Mouse (Mus musculus): ENCODE results near the gene Ptprn2.

DNA sequence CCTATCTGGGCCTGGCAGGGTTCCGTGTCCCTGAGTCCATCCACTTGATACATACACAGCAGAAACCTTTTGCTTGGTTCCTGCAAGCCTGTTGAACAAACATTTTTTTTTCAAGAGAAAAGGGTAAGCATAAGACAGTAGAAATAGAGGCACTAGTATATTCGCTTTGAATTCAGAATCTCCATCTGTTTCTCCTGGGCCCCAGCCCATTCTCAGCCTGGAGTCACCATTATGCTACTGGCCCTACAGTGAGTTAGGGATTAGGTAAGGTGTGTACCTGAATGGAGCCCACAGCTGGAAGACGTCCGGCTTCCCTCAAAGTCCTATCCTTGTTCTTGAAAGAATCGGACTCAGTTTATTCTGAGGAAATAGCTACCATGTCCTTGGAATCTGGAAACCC, 104.6 kb downstream of the Ptprn2 start:
- TF ChIP-seq CTCF (IDR thresholded peaks at IDR 0.05; ENCODE audit: low read depth) (no peak), EP300 (IDR thresholded peaks at IDR 0.05; ENCODE audit: low read depth) (no peak)

All from liver, postnatal 0 days (tissue).